Comparison of ENCODE assay signal across 17 mouse cellular contexts in the genomic region with DNA sequence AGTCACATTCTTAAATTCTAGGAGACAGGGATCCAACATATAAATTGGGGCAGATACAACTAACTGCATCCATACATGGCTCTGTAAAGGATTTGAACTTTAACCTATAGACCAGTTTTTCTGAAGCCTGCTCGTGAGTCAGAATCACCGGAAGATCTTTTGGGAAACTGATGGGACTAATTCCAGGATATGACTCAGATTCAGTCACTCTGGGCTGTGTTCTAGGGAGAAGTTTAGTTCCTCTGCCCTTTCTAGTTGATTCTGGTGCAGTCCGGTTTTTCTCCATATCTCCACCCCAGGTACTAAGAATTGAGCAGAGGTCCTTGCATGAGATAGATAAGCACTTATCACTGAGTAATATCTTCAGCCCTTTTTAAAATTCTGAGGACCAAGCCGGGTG. TPM values are rescaled to one million over a fixed set of nuclear protein-coding genes. Genes with fewer than 3 reads are reported as not detected.
DNase-seq lines count a peak whose midpoint lies in the region; ATAC-seq and TF ChIP-seq lines count a peak whose summit lies in the region.
"Had no signal": no experiment of that assay in that cellular context is flagged by ENCODE, and none has a peak within 500 bp of the region (broad histone marks: within the 10 kb centered on the region; RNA-seq: fewer than 3 reads in every experiment).

No protein-coding gene starts in this region.

- DNase-seq in heart, postnatal 36 days, result no peak
- DNase-seq in lung, postnatal 36 days, result peak; percentile 30
- DNase-seq in lung, adult 2 months, result no peak
- peak; percentile 64 for DNase-seq in adipocyte (ENCODE audit: low spot score)
- DNase-seq in cerebellum, adult 11-12 months, result no peak
- no peak for DNase-seq in forebrain, embryonic 10.5 days (ENCODE audit: extremely low spot score, low spot score)
- DNase-seq: cerebellum, postnatal 14 days; kidney, adult 9 months; right cerebral cortex, postnatal 25 days had no signal

- H3K4me2 ChIP-seq in heart, embryonic 16.5 days (ENCODE audit: low read depth, low read length), result no peak overlapping the region
- H3K4me2 ChIP-seq: midbrain, embryonic 12.5 days; neural tube, embryonic 15.5 days had no signal

- 67% methylated on average over 4 of the region's 4 CpGs for WGBS in heart, embryonic 16.5 days
- 64% methylated on average over 4 of the region's 4 CpGs for WGBS in lung, adult 2 months
- WGBS in forebrain, embryonic 10.5 days, result 89% methylated on average over 4 of the region's 4 CpGs

- peak overlapping the region; percentile 53; the same call in 1 of the 2 replicates for H3K27ac ChIP-seq in heart, embryonic 16.5 days (ENCODE audit: low read length)
- H3K27ac ChIP-seq in forebrain, embryonic 10.5 days, result no peak overlapping the region
- H3K27ac ChIP-seq: limb, embryonic 10.5 days; liver, embryonic 14.5 days; midbrain, embryonic 12.5 days; neural tube, embryonic 15.5 days; stomach, postnatal 0 days had no signal

- intact Hi-C loops in heart, postnatal 36 days (cut with DNase I), result no loop called here

- no peak for TF ChIP-seq POLR2A in lung, adult 2 months (IDR thresholded peaks at IDR 0.05; ENCODE audit: borderline replicate concordance, extremely low read depth, low read depth, low read length)

- no peak for TF ChIP-seq CTCF in lung, adult 2 months (IDR thresholded peaks at IDR 0.05; ENCODE audit: insufficient read depth, low read length)

- H3K36me3 ChIP-seq in heart, embryonic 16.5 days (ENCODE audit: control insufficient read depth, insufficient read depth), result no peaks in the 10 kb centered on the region
- H3K36me3 ChIP-seq in forebrain, embryonic 10.5 days (replicated peaks), result no peaks in the 10 kb centered on the region
- H3K36me3 ChIP-seq: limb, embryonic 10.5 days; midbrain, embryonic 12.5 days; neural tube, embryonic 15.5 days had no signal

- H3K4me1 ChIP-seq in heart, embryonic 16.5 days (ENCODE audit: control insufficient read depth, insufficient read depth, low read length), result no peaks in the 10 kb centered on the region
- H3K4me1 ChIP-seq in lung, adult 2 months (ENCODE audit: control insufficient read depth, insufficient read depth, low read length), result no peaks in the 10 kb centered on the region
- H3K4me1 ChIP-seq in forebrain, embryonic 10.5 days, result no peaks in the 10 kb centered on the region
- H3K4me1 ChIP-seq: limb, embryonic 10.5 days; midbrain, embryonic 12.5 days; neural tube, embryonic 15.5 days had no signal

- H3K27me3 ChIP-seq in heart, embryonic 16.5 days (ENCODE audit: control insufficient read depth, insufficient read depth, low read length), result no peaks in the 10 kb centered on the region
- H3K27me3 ChIP-seq in forebrain, embryonic 10.5 days (ENCODE audit: poor library complexity, severe bottlenecking), result no peaks in the 10 kb centered on the region
- H3K27me3 ChIP-seq: midbrain, embryonic 12.5 days; neural tube, embryonic 15.5 days had no signal

- no peak overlapping the region for H3K4me3 ChIP-seq in heart, embryonic 16.5 days (ENCODE audit: low read length)
- H3K4me3 ChIP-seq in lung, adult 2 months (replicated peaks; ENCODE audit: extremely low read depth, low read depth, low read length), result no peak overlapping the region
- H3K4me3 ChIP-seq in forebrain, embryonic 10.5 days, result no peak overlapping the region
- H3K4me3 ChIP-seq: limb, embryonic 10.5 days; midbrain, embryonic 12.5 days; neural tube, embryonic 15.5 days had no signal

- H3K9me3 ChIP-seq in heart, embryonic 16.5 days (replicated peaks; ENCODE audit: control insufficient read depth, low read length), result no peaks in the 10 kb centered on the region
- no peaks in the 10 kb centered on the region for H3K9me3 ChIP-seq in forebrain, embryonic 10.5 days
- H3K9me3 ChIP-seq: limb, embryonic 10.5 days; midbrain, embryonic 12.5 days; neural tube, embryonic 15.5 days had no signal

- no peak overlapping the region for H3K9ac ChIP-seq in heart, embryonic 16.5 days (ENCODE audit: low read length)
- H3K9ac ChIP-seq: liver, embryonic 14.5 days; midbrain, embryonic 12.5 days; neural tube, embryonic 15.5 days had no signal

- ATAC-seq in heart, embryonic 16.5 days (replicated peaks; ENCODE audit: extremely low read depth, insufficient read depth, low FRiP score), result no peak
- ATAC-seq: activated CD4-positive, CD25-positive, alpha-beta regulatory T cell, adult 4 months; forebrain, embryonic 14.5 days had no signal

RNA-seq across cellular contexts. Expression of a gene that starts 1.6 kb away (rescaled TPM):
- 9.7 and 10.1 TPM in 2 replicates for polyA plus RNA-seq in heart, embryonic 16.5 days (2015; fragmentation: Nextera tagmentation; extraction: Ambion mirVana)
- total RNA-seq in heart, postnatal 36 days (2021), result 10 to 100 TPM; 32.7 to 33.1 TPM
- 13.7 and 16.5 TPM in 2 replicates for polyA plus RNA-seq in lung, adult 2 months (2012; rRNA removed)
- 10.6 and 11.6 TPM in 2 replicates for polyA plus RNA-seq in forebrain, embryonic 10.5 days (2016; fragmentation: Nextera tagmentation; extraction: Ambion mirVana)

Comparison
In these comparisons a context has a peak if more than half of its experiments do, and no peak if none do; other contexts are left out.
1. DNase-seq: peak in lung, postnatal 36 days (single experiment) and adipocyte (single experiment); none in heart, postnatal 36 days (0 of 2), lung, adult 2 months (single experiment), cerebellum, adult 11-12 months (single experiment) and forebrain, embryonic 10.5 days (single experiment).